Mouse (Mus musculus) left cerebral cortex, adult 8-10 months (tissue): ENCODE data around the gene Dnaic1. TPM values are rescaled to one million over a fixed set of nuclear protein-coding genes. Genes with fewer than 3 reads are reported as not detected.

Experiments
- DNase-seq, 2 experiments: peaks; one replicate each; pipeline ENCODE4 v3.0.0; 2022; ENCODE audit warnings: low spot score in 2 of 2
- total RNA-seq, 4 experiments: library from RNA; stranded (reverse); gene quantifications; 2 replicates each; pipeline ENCODE4 v1.2.4; 2022

The Dnaic1 gene
- total RNA-seq, 4 experiments from 2014 or later = 7.7 to 11.7 (median 9.6) TPM

DNA sequence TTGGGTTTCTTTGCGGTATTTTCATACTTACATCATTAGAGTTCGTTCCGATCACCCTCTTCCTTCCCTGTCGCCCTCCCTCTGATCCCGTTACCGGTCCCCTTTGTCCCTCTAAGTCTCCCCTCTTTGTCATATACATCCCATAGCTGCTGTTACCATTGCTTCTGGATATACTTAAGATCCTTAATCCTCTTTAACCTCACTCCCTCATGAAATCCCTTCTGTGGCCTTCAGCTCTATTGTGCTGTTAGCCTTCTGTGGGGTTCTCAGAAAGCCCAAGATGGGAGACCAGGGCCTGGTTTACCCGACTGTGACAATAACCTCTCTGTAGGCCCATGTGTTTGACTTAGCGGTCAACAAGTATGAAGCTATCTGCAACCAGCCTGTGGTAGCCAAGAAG is 65.1 kb downstream of the Dnaic1 start:
- no peak for DNase-seq

DNA sequence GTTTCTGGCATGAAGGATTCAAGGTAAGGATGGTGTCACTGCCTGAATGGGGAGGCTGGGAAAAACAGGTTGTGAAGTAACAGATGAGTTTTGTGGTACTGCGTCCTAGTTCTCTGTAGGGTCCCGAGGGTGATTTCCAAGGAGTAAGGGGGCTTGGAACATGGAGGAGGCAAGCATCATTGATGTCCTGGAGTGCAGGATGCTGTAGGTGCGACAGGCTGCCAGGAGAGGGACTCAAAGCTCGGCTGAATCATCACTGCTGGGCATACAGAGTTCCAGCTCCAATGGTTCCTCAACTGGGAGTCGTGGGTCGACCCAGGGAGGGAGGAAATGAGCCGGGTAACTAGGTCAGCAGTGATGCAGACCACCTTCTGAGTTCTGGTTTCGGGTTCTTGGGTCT is 65.6 kb downstream of the Dnaic1 start:
- DNase-seq = no peak

DNA sequence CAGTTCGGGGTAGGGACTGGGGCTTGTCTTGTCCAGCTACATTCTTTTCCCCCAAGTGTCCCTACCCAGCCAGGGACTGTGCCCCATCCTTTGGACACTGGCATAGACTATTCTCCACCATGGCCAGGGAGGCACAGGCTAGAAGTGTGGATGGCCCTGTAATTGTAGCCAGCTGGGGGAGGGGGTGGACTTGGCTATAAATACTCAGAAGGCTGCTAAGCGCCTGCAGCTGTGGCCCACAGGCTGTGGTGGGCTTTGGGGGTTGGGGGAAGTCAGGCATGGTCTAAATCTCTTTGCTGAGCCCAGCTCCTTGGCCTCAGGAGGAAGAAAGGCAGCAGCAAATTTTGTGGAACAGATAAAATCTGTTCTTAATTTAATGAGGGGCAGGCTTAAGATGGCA is 66.3 kb downstream of the Dnaic1 start:
- no peak for DNase-seq

DNA sequence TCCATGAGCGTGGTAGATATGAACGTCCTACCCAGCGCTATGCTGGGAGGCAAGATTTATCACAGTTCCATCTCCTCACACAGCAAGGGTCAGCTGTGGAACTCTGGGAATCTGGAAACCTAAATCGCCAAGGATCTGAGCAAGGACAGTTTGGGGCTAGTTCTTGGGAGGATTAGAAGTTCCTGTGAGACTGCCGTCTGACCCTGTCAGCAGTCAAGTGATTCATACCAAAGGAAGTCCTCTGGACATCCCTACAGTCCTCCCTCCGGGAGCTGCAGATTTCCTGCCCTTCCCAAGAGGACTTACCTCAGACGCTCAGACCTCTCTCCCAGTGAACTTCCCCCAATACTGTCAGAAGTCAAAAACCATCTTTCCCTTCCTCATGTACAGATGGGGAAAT is 66.8 kb downstream of the Dnaic1 start:
- DNase-seq = no peak

DNA sequence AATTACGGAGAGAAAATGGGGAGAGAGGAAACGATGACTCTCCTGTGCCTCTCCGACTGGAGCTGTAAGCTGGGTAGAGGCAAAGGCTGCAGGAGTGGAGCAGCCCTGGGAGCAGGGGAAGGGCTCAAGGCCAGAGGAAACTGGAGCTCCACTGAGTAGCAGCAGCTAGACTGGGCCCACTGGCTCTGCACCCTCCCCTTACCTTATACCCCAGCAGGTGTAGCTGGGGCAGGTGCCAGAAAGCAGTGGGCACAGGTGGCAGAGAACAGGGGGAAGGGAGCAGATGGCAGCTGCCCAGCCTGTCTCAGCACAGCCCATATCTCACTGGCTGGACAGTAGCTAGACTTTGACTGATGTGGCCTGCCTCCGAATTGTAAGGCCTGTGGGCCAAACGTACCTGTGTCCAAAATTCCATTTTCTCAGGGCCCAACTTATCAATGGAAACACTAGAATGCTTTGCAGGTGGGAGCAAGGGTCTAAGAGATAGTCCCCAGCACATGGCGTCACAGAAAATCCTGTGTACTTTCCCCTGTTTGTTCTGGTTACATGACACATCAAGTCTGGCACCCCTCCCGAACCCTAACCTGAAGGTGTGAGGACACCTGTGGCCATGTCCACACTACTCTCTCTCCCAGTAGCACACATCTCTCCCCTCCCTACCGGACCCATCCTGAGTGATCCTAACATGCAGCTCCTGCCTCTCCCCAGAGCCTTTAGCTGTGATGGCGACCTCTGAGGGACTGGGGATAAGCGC is 67.5 kb downstream of the Dnaic1 start:
- no peak for DNase-seq

DNA sequence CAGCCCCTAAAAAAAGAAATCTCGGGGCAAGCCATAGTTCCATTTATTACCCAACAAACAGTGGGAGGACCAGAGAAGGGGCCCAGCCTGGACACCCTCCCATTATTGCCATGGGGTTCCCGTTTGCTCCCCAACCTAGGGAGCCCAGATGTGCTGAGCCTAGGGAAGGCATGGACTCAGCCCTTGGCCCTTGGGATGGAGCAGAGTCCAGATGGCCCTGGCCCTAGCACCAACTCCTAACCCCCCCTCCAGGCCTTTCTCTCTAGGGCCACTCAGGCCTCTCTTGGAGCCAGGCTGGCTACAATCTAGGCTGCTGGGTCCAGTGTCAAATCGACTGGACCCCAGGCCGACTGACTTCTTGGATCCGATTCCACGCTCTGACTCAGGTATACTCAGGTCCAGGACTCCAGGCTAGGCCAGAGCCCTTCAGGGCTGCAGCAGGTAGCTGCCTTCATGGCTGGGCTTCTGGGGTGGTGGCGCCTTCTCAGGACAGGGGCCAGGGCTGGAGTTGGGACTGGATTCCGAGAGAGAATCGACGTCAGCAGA is 68.7 kb downstream of the Dnaic1 start:
- DNase-seq = no peak

DNA sequence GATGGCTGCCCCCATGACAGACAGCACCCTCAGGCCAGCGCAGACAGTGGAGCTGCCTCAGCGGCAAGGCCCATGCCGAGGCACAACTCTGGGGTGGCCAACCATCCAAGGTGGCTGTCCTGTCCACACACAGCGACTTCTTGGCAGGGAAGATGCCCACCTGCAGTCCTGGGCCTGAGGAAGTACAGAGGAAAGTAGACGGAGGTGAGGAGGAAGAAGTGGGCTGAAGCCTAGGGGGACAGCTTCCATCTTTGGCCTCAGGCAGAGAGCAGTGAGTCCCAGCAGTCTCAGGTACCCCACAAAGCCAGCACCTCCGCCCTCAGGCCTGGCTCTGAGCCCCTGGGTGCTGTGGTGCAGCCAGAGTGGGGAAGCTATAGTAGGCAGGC is 69.2 kb downstream of the Dnaic1 start:
- no peak for DNase-seq

DNA sequence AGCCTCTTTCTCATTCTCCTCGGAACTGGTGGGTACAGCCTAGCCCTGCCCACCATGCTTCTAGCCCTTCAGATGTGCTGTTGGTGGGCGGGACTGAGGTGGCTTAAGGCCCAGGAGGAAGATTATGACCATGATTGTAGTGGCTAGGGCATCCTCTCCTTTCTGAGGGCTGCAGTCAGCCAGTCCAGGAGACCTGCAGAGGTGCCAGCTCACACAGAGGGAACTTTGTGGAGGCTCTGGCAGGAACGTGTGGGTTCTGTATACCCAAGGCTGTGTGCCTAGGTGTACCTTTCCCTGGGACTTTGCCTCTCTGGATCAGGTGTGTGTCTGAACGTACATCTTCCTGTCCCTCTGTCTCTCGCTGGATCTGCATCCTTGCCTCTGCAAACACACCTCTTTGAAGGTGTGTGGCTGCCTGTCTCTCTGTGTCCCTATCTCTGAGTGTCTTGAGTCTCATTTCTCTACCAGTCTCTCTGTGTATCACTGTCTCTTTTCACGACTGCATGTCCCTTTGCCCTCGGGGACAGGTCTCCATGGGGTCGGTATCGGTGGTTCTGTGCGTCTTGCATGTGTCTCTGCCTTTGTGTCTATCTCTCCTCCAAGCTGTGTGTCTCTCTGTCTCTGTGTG is 69.8 kb downstream of the Dnaic1 start:
- DNase-seq = peak; percentile 40 to 47

DNA sequence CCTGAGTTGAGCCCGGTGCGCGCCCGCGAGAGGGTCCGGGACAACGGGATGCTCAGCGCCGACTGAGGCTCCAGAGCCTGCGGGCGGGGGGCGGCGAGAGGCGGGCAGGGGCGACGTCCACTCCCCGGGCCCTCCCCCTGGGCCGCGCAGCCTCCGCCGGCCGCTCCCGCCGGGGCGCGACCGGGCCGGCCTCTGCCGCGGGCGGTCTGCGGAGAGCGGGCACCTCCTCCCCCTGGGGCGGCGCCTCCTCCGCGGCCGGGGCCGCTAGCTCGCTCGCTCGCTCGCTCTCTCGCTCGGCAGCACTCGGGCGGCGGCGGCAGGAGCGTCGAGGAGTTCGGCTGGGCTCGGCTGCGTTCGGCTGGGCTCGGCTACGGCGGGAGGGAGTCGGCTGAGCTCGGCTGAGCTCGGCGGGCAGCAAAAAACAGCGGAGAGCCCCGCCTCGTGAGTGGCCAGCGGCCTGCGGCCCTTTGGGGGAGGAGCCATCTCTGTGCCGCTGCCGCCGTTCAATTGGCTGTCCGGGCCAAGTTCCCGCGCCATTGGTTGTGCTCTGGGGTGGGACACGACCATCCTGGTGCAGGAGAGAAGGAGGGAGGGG is 70.4 kb downstream of the Dnaic1 start, which contains the start of gene Enho:
Gene Enho, minus strand, starts transcription at position 412 of the 595 bp plus-strand sequence.
- peak; percentile 87 to 95 for DNase-seq

DNA sequence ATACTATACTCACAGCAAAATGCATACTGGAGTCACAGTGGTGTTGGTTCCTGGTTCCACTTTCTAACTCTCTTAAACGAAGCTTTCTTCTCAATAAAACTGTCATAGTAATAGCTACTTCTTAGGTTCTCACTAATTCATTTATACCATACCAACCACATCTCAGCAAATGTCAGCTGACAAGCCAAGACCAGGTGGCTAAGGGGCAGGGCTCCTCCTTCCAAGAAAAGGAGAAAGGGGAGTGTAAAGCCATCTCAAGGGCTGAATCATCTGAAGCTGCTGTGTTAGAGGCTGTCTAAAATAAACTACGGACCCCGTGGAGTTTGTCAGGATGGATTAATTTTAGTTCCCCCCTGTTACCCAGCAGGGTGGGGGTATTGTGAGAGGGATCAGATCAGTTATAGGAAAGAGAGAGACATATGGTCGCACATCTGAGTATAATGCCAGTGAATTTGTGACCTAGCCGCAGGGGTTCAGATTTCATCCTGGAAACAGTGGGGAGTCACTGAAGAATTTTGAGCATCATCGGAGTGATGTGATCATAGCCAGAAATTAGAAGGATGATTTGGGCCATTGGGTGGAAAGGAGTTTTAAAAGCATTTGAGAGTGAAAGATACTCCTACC is 71.7 kb downstream of the Dnaic1 start:
- no peak for DNase-seq

DNA sequence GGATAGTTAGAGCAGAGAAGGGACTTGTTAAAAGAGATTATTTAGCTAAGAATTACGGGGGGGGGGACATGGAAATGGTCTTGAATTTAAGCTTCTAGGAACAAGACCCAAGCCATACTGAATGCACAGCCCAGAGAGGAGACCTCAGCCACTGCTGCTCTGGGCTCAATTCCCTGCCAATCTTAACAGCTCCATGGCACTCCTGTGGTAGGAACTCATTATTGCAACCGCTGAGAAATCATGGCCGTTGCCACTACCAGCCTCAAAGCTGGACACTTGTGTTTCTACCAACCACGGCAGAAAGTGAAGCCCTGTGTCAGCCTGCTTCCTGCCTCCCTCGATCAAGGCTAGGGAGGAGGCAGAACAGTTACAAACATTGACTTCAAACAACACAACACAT is 75.9 kb downstream of the Dnaic1 start:
- DNase-seq = no peak

DNA sequence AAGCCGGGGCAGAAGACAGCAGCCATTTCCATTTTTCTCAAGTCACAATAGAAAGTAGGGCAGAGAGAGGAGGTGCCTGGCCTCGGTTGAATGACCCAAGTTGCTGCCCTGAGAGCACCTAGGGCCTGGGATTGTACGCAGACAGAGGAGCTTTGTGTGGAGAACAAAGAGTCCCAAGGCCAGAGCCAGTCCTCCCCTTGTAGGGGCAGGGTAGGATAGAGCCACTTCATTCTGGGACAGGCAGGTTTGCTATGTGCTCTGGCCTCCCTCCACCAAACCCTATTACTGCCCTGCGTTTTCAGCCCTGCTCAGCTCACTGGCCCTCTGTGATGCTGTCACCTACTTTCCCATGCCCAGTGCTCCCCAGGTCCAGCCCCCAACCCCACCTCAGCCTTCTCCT is 78.6 kb downstream of the Dnaic1 start:
- DNase-seq = no peak

DNA sequence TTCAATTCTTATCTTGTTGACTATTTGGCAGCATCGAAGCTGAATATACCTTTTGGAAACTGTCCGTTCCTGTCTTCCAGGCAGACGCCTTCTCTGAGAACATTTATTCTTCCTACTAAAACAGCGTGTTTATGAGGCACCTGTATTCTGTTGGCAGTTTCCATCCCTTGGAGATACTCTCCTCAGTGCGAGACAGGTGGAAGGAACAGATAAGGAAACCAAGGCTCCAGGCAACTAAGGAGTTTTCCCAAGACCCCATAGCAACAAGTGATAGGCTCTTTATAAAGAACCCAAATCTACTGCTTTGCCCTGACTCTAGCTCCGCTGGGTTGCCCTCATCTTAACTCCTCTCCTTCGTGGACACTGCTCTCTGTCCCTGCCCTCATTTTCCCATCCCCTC is 79.1 kb downstream of the Dnaic1 start:
- no peak for DNase-seq

DNA sequence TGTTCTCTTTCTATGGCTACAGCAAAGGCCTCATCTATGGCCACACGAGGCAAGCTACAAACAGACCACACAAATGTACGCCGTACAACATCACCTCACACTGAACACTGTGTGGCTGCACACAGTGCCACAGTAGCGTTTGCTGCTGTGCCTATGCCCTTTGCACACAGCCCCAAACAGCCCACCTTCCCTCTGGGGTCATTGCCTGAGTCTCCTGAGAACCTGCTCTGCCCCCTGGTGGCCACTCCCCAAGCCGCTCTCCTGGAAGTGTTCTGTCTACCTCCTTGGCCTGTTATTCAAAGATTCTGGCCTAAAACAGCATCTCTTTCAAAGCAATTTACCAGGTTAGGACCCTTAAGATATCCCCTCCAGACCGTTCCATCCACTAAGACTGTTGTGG is 83.7 kb downstream of the Dnaic1 start:
- DNase-seq = peak in 1 of 2 experiments; percentile 72

DNA sequence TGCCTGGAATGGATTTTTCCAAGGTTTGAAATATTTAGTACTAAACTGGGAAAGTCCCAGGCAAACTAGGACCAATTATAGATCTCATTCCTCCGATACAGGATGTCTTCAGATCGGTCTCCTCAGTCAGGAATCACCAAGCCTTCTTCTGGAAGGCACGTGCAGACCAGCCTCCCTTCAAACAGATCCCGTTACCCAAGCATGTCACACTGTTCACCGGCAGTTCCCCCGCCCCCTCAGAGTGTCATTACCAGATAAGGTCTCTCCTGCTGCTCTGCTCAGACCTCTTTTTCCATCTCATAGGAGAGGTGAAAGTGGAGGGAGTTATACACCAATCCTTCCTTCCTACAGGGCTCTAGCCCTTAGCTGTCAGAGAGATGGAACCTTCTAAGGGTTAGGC is 84.2 kb downstream of the Dnaic1 start:
- no peak for DNase-seq

DNA sequence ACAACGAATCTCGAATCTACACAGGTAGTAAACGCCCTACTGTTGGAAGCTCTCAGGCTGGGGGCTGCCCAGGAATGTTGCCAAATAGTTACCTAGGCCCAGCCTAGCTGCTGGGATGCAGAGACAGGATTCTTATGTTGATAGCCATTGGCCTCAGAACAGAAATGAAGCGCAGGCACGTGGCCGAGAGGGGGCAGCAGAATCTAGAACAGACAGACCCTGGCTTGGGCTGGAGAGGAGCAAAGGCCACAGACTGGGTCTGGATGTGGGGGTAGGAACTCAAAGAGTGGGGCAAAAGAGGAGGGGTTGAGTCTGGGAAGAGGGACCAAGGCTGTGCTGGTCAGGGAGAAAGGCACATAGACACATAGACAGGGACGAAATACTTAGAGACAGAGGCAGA is 84.6 kb downstream of the Dnaic1 start:
- DNase-seq = peak in 1 of 2 experiments; percentile 35

DNA sequence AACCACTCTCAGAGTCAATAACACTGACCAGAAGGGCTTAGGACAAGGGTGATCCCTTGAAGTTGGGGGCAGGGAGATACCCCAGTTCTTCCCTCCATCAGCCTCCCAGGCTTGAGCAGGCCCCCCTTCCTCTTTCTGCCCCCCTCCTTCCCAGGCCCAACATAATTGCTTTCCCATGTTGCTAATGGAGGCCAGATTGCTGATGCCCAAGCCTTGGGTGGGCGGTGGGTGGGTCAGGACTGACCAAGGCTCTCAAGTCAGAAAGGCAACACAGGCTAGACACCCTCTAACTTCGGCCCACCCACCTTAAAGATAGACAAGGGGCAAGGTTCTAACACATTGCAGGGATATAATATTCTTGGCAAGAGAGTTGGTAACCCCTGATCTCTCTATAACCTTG is 86.0 kb downstream of the Dnaic1 start:
- DNase-seq = no peak

DNA sequence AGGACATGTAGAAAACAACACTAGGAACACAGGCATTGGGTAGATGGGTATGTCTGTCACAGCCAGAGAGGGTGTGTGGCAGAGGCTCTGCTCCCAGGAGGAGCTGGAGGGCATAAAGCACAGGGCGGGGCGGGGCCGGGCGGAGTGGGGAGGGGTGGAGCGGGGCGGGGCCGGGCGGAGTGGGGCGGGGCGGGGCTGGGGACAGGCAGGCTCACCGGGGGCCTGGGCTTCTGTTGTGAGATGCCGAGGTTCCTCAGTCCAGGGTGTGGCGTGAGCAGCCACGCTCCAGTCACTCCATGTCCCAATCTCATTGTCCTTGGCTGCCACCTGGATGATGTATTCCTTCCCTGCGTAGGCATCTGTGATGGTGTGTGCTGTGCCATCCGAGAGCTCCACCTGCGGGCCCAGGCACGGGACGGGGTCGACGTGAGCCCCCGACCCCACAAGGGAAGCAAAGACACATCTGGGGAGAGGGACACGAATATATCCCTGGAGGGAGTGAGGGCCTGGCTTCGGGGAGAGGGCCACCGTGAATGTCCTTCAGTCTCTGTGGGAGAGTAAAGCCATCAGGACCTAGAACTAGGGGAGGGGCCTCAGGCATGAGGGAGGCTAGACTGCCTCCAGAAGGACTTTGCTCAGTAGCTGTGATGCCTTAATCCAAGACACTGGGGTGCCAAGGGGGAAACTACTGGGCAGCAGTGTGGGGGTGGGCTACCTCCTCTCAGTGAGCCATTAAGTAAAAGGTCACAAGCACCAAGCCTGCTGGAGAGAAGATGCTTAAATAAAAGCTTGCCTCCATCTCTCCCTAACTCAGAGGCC is 89.2 kb downstream of the Dnaic1 start:
- DNase-seq = no peak

DNA sequence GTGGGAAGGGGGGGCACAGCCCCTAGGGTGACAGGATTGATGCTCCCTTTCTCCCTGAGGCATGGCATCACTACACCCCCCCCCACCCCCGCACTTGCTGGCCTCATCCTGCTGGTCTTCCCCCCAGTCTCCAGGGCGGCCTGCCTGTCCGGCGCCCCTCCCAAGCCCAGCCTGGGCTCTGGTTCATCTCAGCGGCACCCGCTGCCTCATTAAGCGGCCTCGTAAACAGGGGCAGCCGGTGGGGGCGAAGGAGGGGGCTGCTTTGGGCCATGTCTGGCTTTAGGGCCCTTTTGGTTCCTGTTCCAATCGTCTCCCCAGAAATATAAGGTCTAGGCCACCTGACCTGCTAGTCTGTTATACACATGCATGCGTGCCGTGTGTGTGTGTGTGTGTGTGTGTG is 90.0 kb downstream of the Dnaic1 start:
- DNase-seq = no peak

DNA sequence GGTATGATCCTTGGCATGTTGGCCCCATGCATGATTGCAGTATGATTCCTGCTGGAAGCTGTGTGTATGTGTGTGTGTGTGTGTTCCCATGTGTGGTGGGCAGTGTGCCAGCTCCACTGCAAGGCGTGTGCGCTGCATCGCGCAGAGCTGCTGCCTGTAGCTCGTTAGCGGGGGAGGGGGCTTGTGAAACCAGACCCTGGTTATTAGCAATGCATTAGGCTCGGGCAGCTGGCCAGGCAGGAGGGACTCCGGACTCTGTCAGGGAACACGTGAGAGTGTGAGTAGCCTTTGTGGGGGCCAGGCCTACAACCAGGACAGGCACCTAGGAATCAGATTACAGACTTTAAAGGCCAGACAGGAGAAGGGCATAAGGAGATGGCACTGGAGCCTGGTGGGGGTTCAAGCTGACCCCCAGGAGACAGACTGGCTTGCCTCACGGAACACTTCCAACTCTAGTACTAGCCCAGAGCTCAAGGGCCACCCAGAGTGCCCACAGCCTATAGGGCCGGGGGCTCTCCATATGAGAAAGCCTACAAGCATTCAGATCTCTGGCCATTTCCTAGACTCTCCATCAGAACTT is 91.4 kb downstream of the Dnaic1 start:
- no peak for DNase-seq

DNA sequence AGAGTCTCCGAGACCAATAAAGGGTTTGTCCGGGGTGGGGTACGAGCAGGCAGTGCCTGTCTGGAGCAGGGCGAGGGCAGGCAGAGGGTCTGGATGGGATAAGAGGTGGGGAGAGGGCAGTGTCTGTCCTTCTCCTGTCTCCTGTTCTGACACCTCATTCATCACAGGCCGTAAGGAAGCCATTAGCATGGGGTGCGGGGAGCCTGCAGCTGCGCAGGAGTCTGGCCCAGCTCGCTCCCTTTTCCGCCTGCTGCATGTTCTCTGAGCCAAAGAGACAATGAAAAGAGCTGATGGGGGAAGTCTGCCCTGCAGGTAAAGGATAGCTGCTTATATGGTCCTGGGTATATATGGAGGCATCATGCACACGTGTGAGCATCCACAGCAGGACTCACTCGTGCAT is 93.1 kb downstream of the Dnaic1 start:
- DNase-seq = no peak
